Mouse (Mus musculus) thymus, adult 2 months (tissue): Measurements from ENCODE around the gene Gzmk. TPM values are rescaled to one million over a fixed set of nuclear protein-coding genes. Genes with fewer than 3 reads are reported as not detected.

Experiments used
- DNase-seq: peaks from one replicate; pipeline ENCODE4 v3.0.0; 2021
- H3K27ac ChIP-seq: fragments of 200-500 bp; 2 replicates; pipeline ENCODE4 v1.5.1; 2012; ENCODE audit warnings: low read length, control low read depth; ENCODE audit not compliant: control insufficient read depth, insufficient read depth
- H3K27me3 ChIP-seq: fragments of 200-500 bp; 2 replicates; pipeline ENCODE4 v1.6.1; 2012; ENCODE audit warnings: mild to moderate bottlenecking, low read length, moderate library complexity, mixed read lengths; ENCODE audit not compliant: control insufficient read depth, insufficient read depth
- H3K36me3 ChIP-seq: fragments of 200-500 bp; 2 replicates; pipeline ENCODE4 v1.6.1; 2012; ENCODE audit warnings: mild to moderate bottlenecking, low read length, moderate library complexity; ENCODE audit not compliant: control insufficient read depth, insufficient read depth
- H3K4me1 ChIP-seq: fragments of 200-500 bp; replicated peaks from 2 replicates; pipeline ENCODE4 v1.6.1; 2012; ENCODE audit warnings: low read length; ENCODE audit not compliant: control insufficient read depth, insufficient read depth
- H3K4me3 ChIP-seq: fragments of 200-500 bp; 2 replicates; pipeline ENCODE4 v1.5.1; 2012; ENCODE audit warnings: mild to moderate bottlenecking, low read length, control low read depth, moderate library complexity; ENCODE audit not compliant: control insufficient read depth, insufficient read depth
- CTCF ChIP-seq: fragments of 200-500 bp; IDR thresholded peaks from 2 replicates; pipeline ENCODE4 v1.5.1; 2012; ENCODE audit warnings: mild to moderate bottlenecking, control low read depth, low read length, moderate library complexity, borderline replicate concordance; ENCODE audit not compliant: control insufficient read depth, poor library complexity, insufficient read depth; ENCODE audit errors: extremely low read depth
- POLR2A ChIP-seq: fragments of 200-500 bp; IDR thresholded peaks from 2 replicates; pipeline ENCODE4 v1.6.1; 2012; ENCODE audit warnings: mild to moderate bottlenecking, low read length, control low read depth, moderate library complexity; ENCODE audit not compliant: control insufficient read depth, poor library complexity, insufficient read depth; ENCODE audit errors: extremely low read depth
- WGBS: fragments of 180-500 bp; shearing (Covaris S2); methylation state at CpG from one replicate; pipeline ENCODE4 v1.1.7; 2018; 5-methylcytosine and 5-hydroxymethylcytosine counted together
- polyA plus RNA-seq: library from polyadenylated mRNA; depleted of rRNA; stranded (reverse); fragments of >200 nt; gene quantifications from 2 replicates; pipeline ENCODE4 v1.2.3, GENCODE M21; 2012; rRNA removed

The Gzmk gene
- polyA plus RNA-seq: 0.20 TPM in 1 of 2 replicates, not detected in the other

GRCm38 (mm10) chr13:113225811-113226210 is at the start of gene Gzmk:
Gene Gzmk, minus strand, starts transcription at chr13:113225908.
- no peak for DNase-seq
- TF ChIP-seq CTCF (no peak), POLR2A (no peak)
- Histone ChIP-seq H3K36me3 (no peaks in the 10 kb centered on the region), H3K27me3 (no peaks in the 10 kb centered on the region), H3K27ac (no peak within 1 kb of the TSS), H3K4me3 (no peak within 1 kb of the TSS), H3K4me1 (no peaks in the 10 kb centered on the region)
- 91% methylated on average over 7 of the region's 7 CpGs for WGBS

DNA sequence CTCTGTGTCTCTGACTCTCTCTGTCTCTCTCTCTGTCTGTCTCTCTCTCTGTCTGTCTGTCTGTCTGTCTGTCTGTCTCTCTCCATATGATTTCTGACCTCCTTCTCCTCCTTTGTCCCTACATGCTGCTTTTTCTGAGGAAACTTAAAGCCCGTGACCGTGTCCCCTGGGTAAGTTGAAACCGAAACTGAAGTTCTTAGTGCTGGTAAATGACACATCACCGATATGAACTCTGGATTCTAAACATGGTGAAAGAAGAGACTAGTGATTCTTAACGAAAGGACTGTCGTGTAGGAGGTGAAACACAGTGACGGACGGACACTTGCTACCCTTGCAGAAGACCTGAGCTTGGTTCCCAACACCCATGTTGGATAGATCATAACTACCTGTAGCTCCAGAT is 45.5 kb upstream of the Gzmk start:
- H3K27me3 ChIP-seq: no peaks in the 10 kb centered on the region
- H3K27ac ChIP-seq: no peak overlapping the region
- H3K4me3 ChIP-seq: no peak overlapping the region
- no peaks in the 10 kb centered on the region for H3K4me1 ChIP-seq
- WGBS: 87% methylated on average over 8 of the region's 8 CpGs
- no peak for DNase-seq
- H3K36me3 ChIP-seq: no peaks in the 10 kb centered on the region
- TF ChIP-seq CTCF (no peak), POLR2A (no peak)

- 68% methylated on average over 18 of the region's 18 CpGs for WGBS
- Histone ChIP-seq H3K36me3 (no peaks in the 10 kb centered on the region), H3K27ac (no peak overlapping the region), H3K4me3 (no peak overlapping the region), H3K4me1 (no peaks in the 10 kb centered on the region), H3K27me3 (no peaks in the 10 kb centered on the region)
- TF ChIP-seq CTCF (peak; percentile 78), POLR2A (no peak)
- peak; percentile 70 for DNase-seq
Measured at GRCm38 (mm10) chr13:113269777-113270776, 44.4 kb upstream of the Gzmk start.

GRCm38 (mm10) chr13:113267204-113267603 is 41.5 kb upstream of the Gzmk start:
- TF ChIP-seq CTCF: no peak
- TF ChIP-seq POLR2A: no peak
- H3K27ac ChIP-seq: no peak overlapping the region
- no peak overlapping the region for H3K4me3 ChIP-seq
- no peak for DNase-seq
- H3K36me3 ChIP-seq: no peaks in the 10 kb centered on the region
- 31% methylated on average over 3 of the region's 3 CpGs for WGBS
- H3K27me3 ChIP-seq: no peaks in the 10 kb centered on the region
- no peaks in the 10 kb centered on the region for H3K4me1 ChIP-seq

DNA sequence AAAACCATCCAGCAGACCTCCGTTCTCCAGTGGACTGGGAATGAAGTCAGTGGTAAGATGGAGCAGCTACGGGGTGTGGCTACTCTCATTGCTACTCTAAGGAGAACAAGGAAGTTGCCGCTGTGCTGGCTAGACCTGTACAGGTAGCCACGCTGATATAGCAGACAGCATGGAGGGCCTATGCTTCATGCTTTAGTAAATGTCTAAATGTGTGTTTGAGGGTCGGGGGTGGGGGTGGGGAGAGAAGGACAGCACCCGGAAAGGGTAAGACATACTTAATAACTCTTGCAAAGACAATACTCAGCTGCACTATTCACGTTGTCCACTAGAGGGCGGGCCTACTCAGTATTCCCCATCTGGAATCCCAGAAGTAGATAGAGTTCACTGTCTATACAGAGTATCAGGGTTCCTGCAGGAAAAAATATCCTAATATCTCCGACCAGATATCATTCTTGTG is 40.8 kb upstream of the Gzmk start:
- peak; percentile 73 for DNase-seq
- TF ChIP-seq POLR2A (no peak), CTCF (0 out of 2 replicates have a peak, but pooled peaks have one; percentile 16)
- H3K27me3 ChIP-seq: no peaks in the 10 kb centered on the region
- no peaks in the 10 kb centered on the region for H3K36me3 ChIP-seq
- WGBS: 15% methylated on average over 9 of the region's 9 CpGs
- no peak overlapping the region for H3K4me3 ChIP-seq
- no peak overlapping the region for H3K27ac ChIP-seq
- H3K4me1 ChIP-seq: no peaks in the 10 kb centered on the region

GRCm38 (mm10) chr13:113265257-113265656 is 39.5 kb upstream of the Gzmk start:
- H3K36me3 ChIP-seq: no peaks in the 10 kb centered on the region
- H3K27me3 ChIP-seq: no peaks in the 10 kb centered on the region
- no peak overlapping the region for H3K27ac ChIP-seq
- TF ChIP-seq CTCF (no peak), POLR2A (no peak)
- H3K4me1 ChIP-seq: no peaks in the 10 kb centered on the region
- DNase-seq: peak; percentile 27
- WGBS: 19% methylated on average over 13 of the region's 13 CpGs
- H3K4me3 ChIP-seq: no peak overlapping the region
